Mouse (Mus musculus): ENCODE measurements at regions not wholly inside any gene's neighbourhood (a gene's known extent, or its start where the extent isn't known, plus 50 kb on each side); places are given as distances from the start of the nearest gene placed in this dataset.

- no peak for DNase-seq (ENCODE audit: low spot score)
Measured at GRCm38 (mm10) chr7:75400471-75400870, 54.9 kb upstream of the Akap13 start.

- no peak for DNase-seq (ENCODE audit: low spot score)
Measured at GRCm38 (mm10) chr7:75404955-75405354, 50.4 kb upstream of the Akap13 start.
